Mouse (Mus musculus): Measurements from ENCODE around the gene Sucnr1.
"Not testable (repeated sequence)": the region's sequence is repeated elsewhere in the genome, so short reads cannot be mapped to it uniquely, and the experiment has no call there.

- not testable (repeated sequence) for TF ChIP-seq GATA1, TAL1 (IDR thresholded peaks at IDR 0.05; ENCODE audit: low read length)
Measured at GRCm38 (mm10) chr3:60106446-60106845, 24.8 kb downstream of the Sucnr1 start.

Data from erythroblast, embryonic 14.5 days (primary cell).